12 mouse cellular contexts compared by ENCODE assay signal in genomic region chr4:40682359-40682758, GRCm38 (mm10). TPM values are rescaled to one million over a fixed set of nuclear protein-coding genes. Genes with fewer than 3 reads are reported as not detected.
DNase-seq lines count a peak whose midpoint lies in the region; ATAC-seq and TF ChIP-seq lines count a peak whose summit lies in the region.
"Had no signal": no experiment of that assay in that cellular context is flagged by ENCODE, and none has a peak within 500 bp of the region (broad histone marks: within the 10 kb centered on the region; RNA-seq: fewer than 3 reads in every experiment).

No protein-coding gene starts in this region.

- ATAC-seq in embryonic facial prominence, embryonic 14.5 days (ENCODE audit: low read depth) = peak; percentile 10; the same call in 1 of the 2 replicates
- 0 out of 2 replicates have a peak, but pooled peaks have one; percentile 27 for ATAC-seq in hindbrain, embryonic 12.5 days (ENCODE audit: low FRiP score)
- ATAC-seq in hindbrain, embryonic 13.5 days (ENCODE audit: low FRiP score) = no peak
- 0 out of 2 replicates have a peak, but pooled peaks have one; percentile 7 for ATAC-seq in midbrain, embryonic 12.5 days (ENCODE audit: low FRiP score, low read depth)
- peak; percentile 18; the same call in 1 of the 2 replicates for ATAC-seq in hindbrain, postnatal 0 days

- no peak overlapping the region for H3K27ac ChIP-seq in embryonic facial prominence, embryonic 14.5 days (replicated peaks; ENCODE audit: low read depth, low read length)
- H3K27ac ChIP-seq in embryonic facial prominence, embryonic 10.5 days (replicated peaks) = no peak overlapping the region
- no peak overlapping the region for H3K27ac ChIP-seq in hindbrain, embryonic 12.5 days
- no peak overlapping the region for H3K27ac ChIP-seq in hindbrain, embryonic 13.5 days
- H3K27ac ChIP-seq in midbrain, embryonic 12.5 days (replicated peaks) = no peak overlapping the region
- no peak overlapping the region for H3K27ac ChIP-seq in midbrain, embryonic 10.5 days (replicated peaks)
- no peak overlapping the region for H3K27ac ChIP-seq in hindbrain, postnatal 0 days
- H3K27ac ChIP-seq: embryonic facial prominence, embryonic 12.5 days; neural tube, embryonic 13.5 days had no signal

- no peaks in the 10 kb centered on the region for H3K9me3 ChIP-seq in embryonic facial prominence, embryonic 14.5 days (ENCODE audit: control insufficient read depth, low read length)
- no peaks in the 10 kb centered on the region for H3K9me3 ChIP-seq in embryonic facial prominence, embryonic 10.5 days
- no peaks in the 10 kb centered on the region for H3K9me3 ChIP-seq in hindbrain, embryonic 12.5 days (replicated peaks)
- no peaks in the 10 kb centered on the region for H3K9me3 ChIP-seq in hindbrain, embryonic 13.5 days
- no peaks in the 10 kb centered on the region for H3K9me3 ChIP-seq in midbrain, embryonic 12.5 days
- H3K9me3 ChIP-seq in midbrain, embryonic 10.5 days (replicated peaks) = no peaks in the 10 kb centered on the region
- no peaks in the 10 kb centered on the region for H3K9me3 ChIP-seq in hindbrain, postnatal 0 days (ENCODE audit: low read length)
- H3K9me3 ChIP-seq: embryonic facial prominence, embryonic 12.5 days; neural tube, embryonic 13.5 days had no signal

- no peak for TF ChIP-seq CTCF in hindbrain, postnatal 0 days (IDR thresholded peaks at IDR 0.05; ENCODE audit: low read depth)

- peak; percentile 7 for DNase-seq in embryonic facial prominence, embryonic 14.5 days (ENCODE audit: low spot score)
- no peak for DNase-seq in embryonic facial prominence, embryonic 10.5 days (ENCODE audit: low spot score)
- DNase-seq in midbrain, embryonic 10.5 days (ENCODE audit: low spot score) = no peak
- DNase-seq in hindbrain, postnatal 0 days (ENCODE audit: low spot score) = no peak
- DNase-seq in right cerebral cortex, adult 18-20 months = no peak
- DNase-seq: gastrocnemius, postnatal 36 days had no signal

- no peak overlapping the region for H3K4me3 ChIP-seq in embryonic facial prominence, embryonic 14.5 days (ENCODE audit: low read depth, low read length)
- H3K4me3 ChIP-seq in embryonic facial prominence, embryonic 10.5 days = no peak overlapping the region
- no peak overlapping the region for H3K4me3 ChIP-seq in hindbrain, embryonic 12.5 days
- H3K4me3 ChIP-seq in hindbrain, embryonic 13.5 days = no peak overlapping the region
- no peak overlapping the region for H3K4me3 ChIP-seq in midbrain, embryonic 12.5 days
- no peak overlapping the region for H3K4me3 ChIP-seq in midbrain, embryonic 10.5 days
- H3K4me3 ChIP-seq in hindbrain, postnatal 0 days (ENCODE audit: low read length) = no peak overlapping the region
- H3K4me3 ChIP-seq: embryonic facial prominence, embryonic 12.5 days; erythroblast, embryonic 14.5 days; neural tube, embryonic 13.5 days had no signal

- H3K36me3 ChIP-seq in embryonic facial prominence, embryonic 14.5 days (ENCODE audit: control insufficient read depth, insufficient read depth, low read length) = peaks cover 15% of the 10 kb centered on the region
- peaks cover 29% of the 10 kb centered on the region for H3K36me3 ChIP-seq in embryonic facial prominence, embryonic 10.5 days (replicated peaks)
- H3K36me3 ChIP-seq in hindbrain, embryonic 12.5 days = peaks cover 21% of the 10 kb centered on the region
- peaks cover 33% of the 10 kb centered on the region for H3K36me3 ChIP-seq in hindbrain, embryonic 13.5 days
- H3K36me3 ChIP-seq in midbrain, embryonic 12.5 days = peaks cover 20% of the 10 kb centered on the region
- H3K36me3 ChIP-seq in midbrain, embryonic 10.5 days = peaks cover 26% of the 10 kb centered on the region
- 0 out of 2 replicates have a peak, but pooled peaks cover 6% of the 10 kb centered on the region for H3K36me3 ChIP-seq in hindbrain, postnatal 0 days (ENCODE audit: insufficient read depth, low read length)

- H3K27me3 ChIP-seq in embryonic facial prominence, embryonic 14.5 days (replicated peaks; ENCODE audit: control insufficient read depth, insufficient read depth, low read length) = no peaks in the 10 kb centered on the region
- H3K27me3 ChIP-seq in embryonic facial prominence, embryonic 10.5 days (replicated peaks; ENCODE audit: low read depth, poor library complexity, severe bottlenecking) = no peaks in the 10 kb centered on the region
- H3K27me3 ChIP-seq in hindbrain, embryonic 12.5 days = no peaks in the 10 kb centered on the region
- H3K27me3 ChIP-seq in hindbrain, embryonic 13.5 days = no peaks in the 10 kb centered on the region
- H3K27me3 ChIP-seq in midbrain, embryonic 12.5 days = 0 out of 2 replicates have a peak, but pooled peaks cover 2% of the 10 kb centered on the region
- H3K27me3 ChIP-seq in midbrain, embryonic 10.5 days (ENCODE audit: low read depth, poor library complexity, severe bottlenecking) = no peaks in the 10 kb centered on the region
- no peaks in the 10 kb centered on the region for H3K27me3 ChIP-seq in hindbrain, postnatal 0 days (ENCODE audit: insufficient read depth, low read length)
- H3K27me3 ChIP-seq: embryonic facial prominence, embryonic 12.5 days; neural tube, embryonic 13.5 days had no signal

- no peaks in the 10 kb centered on the region for H3K4me1 ChIP-seq in embryonic facial prominence, embryonic 14.5 days (ENCODE audit: control insufficient read depth, insufficient read depth, low read length)
- no peaks in the 10 kb centered on the region for H3K4me1 ChIP-seq in embryonic facial prominence, embryonic 10.5 days
- H3K4me1 ChIP-seq in hindbrain, embryonic 12.5 days = no peaks in the 10 kb centered on the region
- H3K4me1 ChIP-seq in hindbrain, embryonic 13.5 days (replicated peaks) = no peaks in the 10 kb centered on the region
- no peaks in the 10 kb centered on the region for H3K4me1 ChIP-seq in midbrain, embryonic 12.5 days
- H3K4me1 ChIP-seq in midbrain, embryonic 10.5 days = 0 out of 2 replicates have a peak, but pooled peaks cover 2% of the 10 kb centered on the region
- H3K4me1 ChIP-seq in hindbrain, postnatal 0 days (ENCODE audit: insufficient read depth, low read length) = no peaks in the 10 kb centered on the region
- H3K4me1 ChIP-seq: embryonic facial prominence, embryonic 12.5 days; neural tube, embryonic 13.5 days had no signal

- 81% methylated on average over 5 of the region's 5 CpGs for WGBS in embryonic facial prominence, embryonic 14.5 days
- 89% methylated on average over 5 of the region's 5 CpGs for WGBS in embryonic facial prominence, embryonic 10.5 days
- WGBS in hindbrain, embryonic 12.5 days = 90% methylated on average over 5 of the region's 5 CpGs
- WGBS in hindbrain, embryonic 13.5 days = 88% methylated on average over 5 of the region's 5 CpGs
- WGBS in midbrain, embryonic 12.5 days = 97% methylated on average over 5 of the region's 5 CpGs
- WGBS in midbrain, embryonic 10.5 days = 91% methylated on average over 5 of the region's 5 CpGs
- 90% methylated on average over 5 of the region's 5 CpGs for WGBS in hindbrain, postnatal 0 days

- no peak overlapping the region for H3K4me2 ChIP-seq in embryonic facial prominence, embryonic 14.5 days (ENCODE audit: low read depth, low read length)
- H3K4me2 ChIP-seq in hindbrain, embryonic 12.5 days (replicated peaks) = no peak overlapping the region
- H3K4me2 ChIP-seq in hindbrain, embryonic 13.5 days = no peak overlapping the region
- H3K4me2 ChIP-seq in midbrain, embryonic 12.5 days (replicated peaks) = no peak overlapping the region
- no peak overlapping the region for H3K4me2 ChIP-seq in hindbrain, postnatal 0 days (ENCODE audit: low read depth, low read length)
- H3K4me2 ChIP-seq: embryonic facial prominence, embryonic 12.5 days; neural tube, embryonic 13.5 days had no signal

- H3K9ac ChIP-seq in embryonic facial prominence, embryonic 14.5 days (ENCODE audit: low read depth, low read length) = no peak overlapping the region
- H3K9ac ChIP-seq in hindbrain, embryonic 12.5 days = no peak overlapping the region
- H3K9ac ChIP-seq in hindbrain, embryonic 13.5 days = no peak overlapping the region
- no peak overlapping the region for H3K9ac ChIP-seq in midbrain, embryonic 12.5 days (replicated peaks)
- no peak overlapping the region for H3K9ac ChIP-seq in hindbrain, postnatal 0 days (replicated peaks; ENCODE audit: low read length)
- H3K9ac ChIP-seq: embryonic facial prominence, embryonic 12.5 days; neural tube, embryonic 13.5 days had no signal

RNA-seq across cellular contexts. Expression of gene Aptx, which starts 20.6 kb away (rescaled TPM):
- polyA plus RNA-seq in embryonic facial prominence, embryonic 14.5 days (2014; fragmentation: Nextera tagmentation; extraction: Ambion mirVana) = 26.2 and 28.5 TPM in 2 replicates
- polyA plus RNA-seq in embryonic facial prominence, embryonic 10.5 days (2016; fragmentation: Nextera tagmentation; extraction: Ambion mirVana) = 35.0 and 35.1 TPM in 2 replicates
- 52.6 and 54.2 TPM in 2 replicates for polyA plus RNA-seq in hindbrain, embryonic 12.5 days (2016; fragmentation: Nextera tagmentation; extraction: Ambion mirVana)
- 54.1 and 54.5 TPM in 2 replicates for polyA plus RNA-seq in hindbrain, embryonic 13.5 days (2015; fragmentation: Nextera tagmentation; extraction: Ambion mirVana)
- polyA plus RNA-seq in midbrain, embryonic 12.5 days (2016; fragmentation: Nextera tagmentation; extraction: Ambion mirVana) = 48.0 and 50.8 TPM in 2 replicates
- polyA plus RNA-seq in midbrain, embryonic 10.5 days (2016; fragmentation: Nextera tagmentation; extraction: Ambion mirVana) = 37.8 and 49.9 TPM in 2 replicates
- 12.9 and 13.2 TPM in 2 replicates for total RNA-seq in hindbrain, postnatal 0 days (2014; rRNA removed)
- 36.0 and 38.3 TPM in 2 replicates for polyA plus RNA-seq in hindbrain, postnatal 0 days (2015; fragmentation: Nextera tagmentation; extraction: Ambion mirVana)

RNA-seq across cellular contexts. Expression of gene Dnaja1, which starts 39.6 kb away (rescaled TPM):
- polyA plus RNA-seq in embryonic facial prominence, embryonic 14.5 days (2014; fragmentation: Nextera tagmentation; extraction: Ambion mirVana) = 379 and 406 TPM in 2 replicates
- polyA plus RNA-seq in embryonic facial prominence, embryonic 10.5 days (2016; fragmentation: Nextera tagmentation; extraction: Ambion mirVana) = 608 and 633 TPM in 2 replicates
- 654 and 704 TPM in 2 replicates for polyA plus RNA-seq in hindbrain, embryonic 12.5 days (2016; fragmentation: Nextera tagmentation; extraction: Ambion mirVana)
- polyA plus RNA-seq in hindbrain, embryonic 13.5 days (2015; fragmentation: Nextera tagmentation; extraction: Ambion mirVana) = 792 and 817 TPM in 2 replicates
- polyA plus RNA-seq in midbrain, embryonic 12.5 days (2016; fragmentation: Nextera tagmentation; extraction: Ambion mirVana) = 623 and 674 TPM in 2 replicates
- polyA plus RNA-seq in midbrain, embryonic 10.5 days (2016; fragmentation: Nextera tagmentation; extraction: Ambion mirVana) = 617 and 620 TPM in 2 replicates
- total RNA-seq in hindbrain, postnatal 0 days (2014; rRNA removed) = 64.4 and 65.3 TPM in 2 replicates
- 634 and 637 TPM in 2 replicates for polyA plus RNA-seq in hindbrain, postnatal 0 days (2015; fragmentation: Nextera tagmentation; extraction: Ambion mirVana)
